In the genomic region with DNA sequence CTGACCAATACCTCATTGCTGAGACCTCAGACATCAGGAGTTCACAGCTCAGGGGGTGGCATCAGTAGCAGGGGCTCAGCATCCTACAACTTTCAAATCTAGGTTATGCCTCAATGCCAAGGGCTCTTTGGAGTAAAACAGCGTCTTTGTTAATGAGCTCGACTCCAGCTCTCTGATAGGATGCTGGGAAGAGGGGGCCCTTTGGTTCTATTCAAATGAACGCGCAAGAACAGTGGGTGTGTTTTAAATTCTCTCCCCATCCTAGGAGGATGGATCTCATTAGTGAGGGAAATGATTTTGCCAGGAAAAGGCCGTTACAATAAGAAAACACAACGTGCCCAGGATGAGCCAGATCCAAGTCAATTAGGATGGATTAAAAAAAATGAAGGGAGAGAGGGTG, we compare ENCODE assay signal across 25 mouse cellular contexts.
A peak's percentile ranks its signal among the peaks of the same experiment; 100 is the strongest.
DNase-seq lines count a peak whose midpoint lies in the region; ATAC-seq and TF ChIP-seq lines count a peak whose summit lies in the region.
"Had no signal": no experiment of that assay in that cellular context is flagged by ENCODE, and none has a peak within 500 bp of the region (broad histone marks: within the 10 kb centered on the region; RNA-seq: fewer than 3 reads in every experiment).

No protein-coding gene starts in this region.

- no peaks in the 10 kb centered on the region for H3K36me3 ChIP-seq in forebrain, embryonic 10.5 days (replicated peaks)
- no peaks in the 10 kb centered on the region for H3K36me3 ChIP-seq in forebrain, postnatal 0 days (ENCODE audit: insufficient read depth)
- no peaks in the 10 kb centered on the region for H3K36me3 ChIP-seq in forebrain, embryonic 14.5 days (ENCODE audit: control insufficient read depth, insufficient read depth, low read length)
- H3K36me3 ChIP-seq: embryonic facial prominence, embryonic 12.5 days; embryonic facial prominence, embryonic 15.5 days; heart, embryonic 12.5 days; heart, embryonic 15.5 days; hindbrain, embryonic 10.5 days; hindbrain, embryonic 13.5 days; intestine, embryonic 15.5 days had no signal

- no peak for DNase-seq in forebrain, embryonic 10.5 days (ENCODE audit: extremely low spot score, low spot score)
- no peak for DNase-seq in forebrain, postnatal 0 days
- DNase-seq in forebrain, embryonic 14.5 days (ENCODE audit: low spot score) = peak; percentile 78
- DNase-seq in retina, embryonic 14.5 days (ENCODE audit: low spot score) = peak; percentile 8
- DNase-seq in gastrocnemius, adult 8-10 months (ENCODE audit: low spot score in 2 of 2) = no peak
- DNase-seq in lung, postnatal 36 days = no peak
- no peak for DNase-seq in embryo, embryonic 9.5 days (ENCODE audit: extremely low spot score)
- DNase-seq: adrenal gland, adult 8-10 months; adrenal gland, postnatal 25 days; cerebellum, adult 18-20 months; cerebellum, adult 9-10 months; cerebellum, postnatal 14 days; gastrocnemius, postnatal 14 days; heart, adult 18-20 months; heart, postnatal 10 days; heart, postnatal 36 days had no signal

- H3K9me3 ChIP-seq in forebrain, embryonic 10.5 days = no peaks in the 10 kb centered on the region
- no peaks in the 10 kb centered on the region for H3K9me3 ChIP-seq in forebrain, postnatal 0 days (ENCODE audit: low read length)
- no peaks in the 10 kb centered on the region for H3K9me3 ChIP-seq in forebrain, embryonic 14.5 days (replicated peaks; ENCODE audit: control insufficient read depth, low read length)
- H3K9me3 ChIP-seq: embryonic facial prominence, embryonic 12.5 days; embryonic facial prominence, embryonic 15.5 days; heart, embryonic 12.5 days; heart, embryonic 15.5 days; hindbrain, embryonic 10.5 days; hindbrain, embryonic 13.5 days; intestine, embryonic 15.5 days had no signal

- H3K4me1 ChIP-seq in forebrain, embryonic 10.5 days = peaks cover 25% of the 10 kb centered on the region
- H3K4me1 ChIP-seq in forebrain, postnatal 0 days (ENCODE audit: insufficient read depth) = no peaks in the 10 kb centered on the region
- H3K4me1 ChIP-seq in forebrain, embryonic 14.5 days (ENCODE audit: control insufficient read depth, insufficient read depth, low read length) = peaks cover 7% of the 10 kb centered on the region; the same call in 1 of the 2 replicates
- H3K4me1 ChIP-seq: heart, embryonic 12.5 days; heart, embryonic 15.5 days; intestine, embryonic 15.5 days had no signal

- no peak for TF ChIP-seq CTCF in forebrain, postnatal 0 days (IDR thresholded peaks at IDR 0.05; ENCODE audit: low read depth)

- no peak overlapping the region for H3K9ac ChIP-seq in forebrain, postnatal 0 days
- H3K9ac ChIP-seq in forebrain, embryonic 14.5 days (ENCODE audit: low read length) = no peak overlapping the region
- H3K9ac ChIP-seq: embryonic facial prominence, embryonic 12.5 days; embryonic facial prominence, embryonic 15.5 days; heart, embryonic 12.5 days; heart, embryonic 15.5 days; hindbrain, embryonic 13.5 days; intestine, embryonic 15.5 days had no signal

- ATAC-seq in forebrain, postnatal 0 days = no peak
- ATAC-seq in forebrain, embryonic 14.5 days = peak; percentile 65
- ATAC-seq: activated CD4-positive, CD25-positive, alpha-beta regulatory T cell, adult 4 months; hindbrain, embryonic 16.5 days; intestine, embryonic 15.5 days had no signal

- peaks cover 15% of the 10 kb centered on the region; the same call in 1 of the 2 replicates for H3K27me3 ChIP-seq in forebrain, embryonic 10.5 days (ENCODE audit: poor library complexity, severe bottlenecking)
- H3K27me3 ChIP-seq in forebrain, postnatal 0 days (ENCODE audit: insufficient read depth, low read length) = no peaks in the 10 kb centered on the region
- H3K27me3 ChIP-seq in forebrain, embryonic 14.5 days (replicated peaks; ENCODE audit: control insufficient read depth, insufficient read depth, low read length) = no peaks in the 10 kb centered on the region
- H3K27me3 ChIP-seq: embryonic facial prominence, embryonic 12.5 days; embryonic facial prominence, embryonic 15.5 days; heart, embryonic 12.5 days; heart, embryonic 15.5 days; hindbrain, embryonic 13.5 days; intestine, embryonic 15.5 days had no signal

- no peak overlapping the region for H3K4me3 ChIP-seq in forebrain, embryonic 10.5 days
- no peak overlapping the region for H3K4me3 ChIP-seq in forebrain, postnatal 0 days (ENCODE audit: low read depth, low read length)
- no peak overlapping the region for H3K4me3 ChIP-seq in forebrain, embryonic 14.5 days (ENCODE audit: low read depth, low read length)
- H3K4me3 ChIP-seq: embryonic facial prominence, embryonic 12.5 days; embryonic facial prominence, embryonic 15.5 days; heart, embryonic 12.5 days; heart, embryonic 15.5 days; hindbrain, embryonic 10.5 days; hindbrain, embryonic 13.5 days; intestine, embryonic 15.5 days had no signal

- 47% methylated on average over 6 of the region's 6 CpGs for WGBS in forebrain, embryonic 10.5 days
- WGBS in forebrain, postnatal 0 days = 14% methylated on average over 6 of the region's 6 CpGs
- 5% methylated on average over 6 of the region's 6 CpGs for WGBS in forebrain, embryonic 14.5 days

- H3K4me2 ChIP-seq in forebrain, postnatal 0 days (ENCODE audit: low read depth) = no peak overlapping the region
- H3K4me2 ChIP-seq in forebrain, embryonic 14.5 days (ENCODE audit: low read length) = no peak overlapping the region
- H3K4me2 ChIP-seq: embryonic facial prominence, embryonic 12.5 days; embryonic facial prominence, embryonic 15.5 days; heart, embryonic 12.5 days; heart, embryonic 15.5 days; hindbrain, embryonic 13.5 days; intestine, embryonic 15.5 days had no signal

- H3K27ac ChIP-seq in forebrain, embryonic 10.5 days = 0 out of 2 replicates have a peak overlapping the region, but pooled peaks have one; percentile 35
- H3K27ac ChIP-seq in forebrain, postnatal 0 days (ENCODE audit: low read depth, low read length) = no peak overlapping the region
- H3K27ac ChIP-seq in forebrain, embryonic 14.5 days (ENCODE audit: low read depth, low read length) = no peak overlapping the region
- H3K27ac ChIP-seq: embryonic facial prominence, embryonic 12.5 days; embryonic facial prominence, embryonic 15.5 days; heart, embryonic 15.5 days; hindbrain, embryonic 10.5 days; hindbrain, embryonic 13.5 days; intestine, embryonic 15.5 days had no signal

Comparison
In these comparisons a context has a peak if more than half of its experiments do, and no peak if none do; other contexts are left out.
1. DNase-seq: peak in forebrain, embryonic 14.5 days (single experiment) and retina, embryonic 14.5 days (single experiment); none in forebrain, embryonic 10.5 days (single experiment), forebrain, postnatal 0 days (single experiment), gastrocnemius, adult 8-10 months (0 of 2), lung, postnatal 36 days (single experiment) and embryo, embryonic 9.5 days (single experiment).